Mouse (Mus musculus): ENCODE measurements around the gene Olfr1472. TPM values are rescaled to one million over a fixed set of nuclear protein-coding genes. Genes with fewer than 3 reads are reported as not detected.
"Not testable (repeated sequence)": the region's sequence is repeated elsewhere in the genome, so short reads cannot be mapped to it uniquely, and the experiment has no call there.

Olfr1472 gene
- polyA plus RNA-seq (2014; fragmentation: Nextera tagmentation; extraction: Ambion mirVana) = not detected in 2 replicates

DNA sequence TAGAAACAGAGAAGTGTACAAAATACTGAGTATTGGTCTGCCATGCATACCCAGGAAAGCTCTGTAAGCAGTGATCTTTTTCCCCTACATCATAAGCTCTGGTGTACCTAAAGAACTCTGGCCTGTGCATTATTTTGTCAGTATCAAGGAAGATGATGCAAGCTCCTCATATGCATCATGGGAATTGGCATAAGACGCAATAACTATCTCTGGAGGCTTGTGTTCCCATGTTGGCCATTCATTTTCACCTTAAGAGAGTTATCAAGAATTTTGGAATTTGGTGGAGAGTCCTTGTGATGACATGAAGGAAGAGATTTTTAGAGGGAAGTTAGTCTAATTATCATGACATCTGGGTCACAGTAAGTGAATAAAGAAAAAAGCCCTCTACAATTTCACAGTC, at the start of gene Olfr1472:
Gene Olfr1472, minus strand, starts transcription at position 101 of the 400 bp plus-strand sequence.
- Histone ChIP-seq H3K9me3 (ENCODE audit: control insufficient read depth, low read length) (no peaks in the 10 kb centered on the region), H3K4me3 (ENCODE audit: low read length) (no peak within 1 kb of the TSS), H3K9ac (ENCODE audit: low read depth, low read length) (no peak within 1 kb of the TSS), H3K36me3 (ENCODE audit: control insufficient read depth, insufficient read depth, low read length) (no peaks in the 10 kb centered on the region), H3K4me1 (ENCODE audit: control insufficient read depth, insufficient read depth, low read length) (no peaks in the 10 kb centered on the region), H3K27ac (ENCODE audit: low read depth, low read length) (no peak within 1 kb of the TSS), H3K4me2 (replicated peaks; ENCODE audit: low read depth, low read length) (no peak within 1 kb of the TSS), H3K27me3 (ENCODE audit: control insufficient read depth, insufficient read depth, low read length) (no peaks in the 10 kb centered on the region)
- no peak for ATAC-seq (ENCODE audit: low FRiP score, low TSS enrichment)
- 71% methylated on average over 1 of the region's 1 CpGs for WGBS

GRCm38 (mm10) chr19:13500246-13500645, 44.4 kb upstream of the Olfr1472 start, which contains the start of gene Olfr1477:
Gene Olfr1477, plus strand, starts transcription at chr19:13500546.
- Histone ChIP-seq H3K4me2 (replicated peaks; ENCODE audit: low read depth, low read length) (no peak within 1 kb of the TSS), H3K4me3 (ENCODE audit: low read length) (no peak within 1 kb of the TSS), H3K9ac (ENCODE audit: low read depth, low read length) (no peak within 1 kb of the TSS), H3K36me3 (ENCODE audit: control insufficient read depth, insufficient read depth, low read length) (no peaks in the 10 kb centered on the region), H3K9me3 (ENCODE audit: control insufficient read depth, low read length) (peaks cover 7% of the 10 kb centered on the region; the same call in 1 of the 2 replicates), H3K27me3 (ENCODE audit: control insufficient read depth, insufficient read depth, low read length) (no peaks in the 10 kb centered on the region), H3K27ac (ENCODE audit: low read depth, low read length) (no peak within 1 kb of the TSS), H3K4me1 (ENCODE audit: control insufficient read depth, insufficient read depth, low read length) (no peaks in the 10 kb centered on the region)
- WGBS = 76% methylated on average over 3 of the region's 3 CpGs
- ATAC-seq (ENCODE audit: low FRiP score, low TSS enrichment) = no peak

DNA sequence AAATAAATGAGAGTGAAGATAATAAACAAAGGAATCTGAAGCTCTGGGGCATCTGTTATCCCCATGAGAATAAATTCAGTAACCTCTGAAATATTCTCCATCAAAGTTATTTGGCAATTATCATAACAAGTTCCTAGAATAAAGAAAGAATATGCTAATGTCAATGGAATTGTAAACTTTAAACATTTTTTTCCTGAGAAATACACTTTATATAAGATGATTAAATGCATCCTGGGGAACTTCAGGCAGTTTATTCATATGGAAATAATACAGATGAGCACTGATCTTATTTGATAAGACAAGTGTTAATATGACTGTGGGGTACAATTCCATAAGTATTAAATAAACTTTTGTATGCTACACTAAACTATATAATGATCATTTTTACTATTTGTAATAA, 24.2 kb upstream of the Olfr1472 start, which contains the start of gene Olfr1475:
Gene Olfr1475, minus strand, starts transcription at position 101 of the 400 bp plus-strand sequence.
- Histone ChIP-seq H3K27ac (ENCODE audit: low read depth, low read length) (no peak within 1 kb of the TSS), H3K4me1 (ENCODE audit: control insufficient read depth, insufficient read depth, low read length) (no peaks in the 10 kb centered on the region), H3K4me2 (replicated peaks; ENCODE audit: low read depth, low read length) (no peak within 1 kb of the TSS), H3K9ac (ENCODE audit: low read depth, low read length) (no peak within 1 kb of the TSS), H3K4me3 (ENCODE audit: low read length) (no peak within 1 kb of the TSS), H3K9me3 (ENCODE audit: control insufficient read depth, low read length) (no peaks in the 10 kb centered on the region), H3K27me3 (ENCODE audit: control insufficient read depth, insufficient read depth, low read length) (no peaks in the 10 kb centered on the region), H3K36me3 (ENCODE audit: control insufficient read depth, insufficient read depth, low read length) (no peaks in the 10 kb centered on the region)
- no peak for ATAC-seq (ENCODE audit: low FRiP score, low TSS enrichment)

- WGBS = 83% methylated on average over 4 of the region's 4 CpGs
- not testable (repeated sequence) for H3K36me3 ChIP-seq (ENCODE audit: control insufficient read depth, insufficient read depth, low read length); H3K9ac ChIP-seq (ENCODE audit: low read depth, low read length); H3K4me1 ChIP-seq (ENCODE audit: control insufficient read depth, insufficient read depth, low read length); ATAC-seq (ENCODE audit: low FRiP score, low TSS enrichment); H3K4me2 ChIP-seq (replicated peaks; ENCODE audit: low read depth, low read length); H3K9me3 ChIP-seq (ENCODE audit: control insufficient read depth, low read length); H3K4me3 ChIP-seq (ENCODE audit: low read length); H3K27ac ChIP-seq (ENCODE audit: low read depth, low read length); H3K27me3 ChIP-seq (ENCODE audit: control insufficient read depth, insufficient read depth, low read length)
Measured at GRCm38 (mm10) chr19:13469265-13469664, 13.4 kb upstream of the Olfr1472 start, which contains the start of gene Olfr1474. Gene Olfr1474, plus strand, starts transcription at chr19:13469565.

GRCm38 (mm10) chr19:13443109-13443508, 12.8 kb downstream of the Olfr1472 start, which contains the start of gene Olfr1471:
Gene Olfr1471, plus strand, starts transcription at chr19:13443409.
- not testable (repeated sequence) for ATAC-seq (ENCODE audit: low FRiP score, low TSS enrichment)

DNA sequence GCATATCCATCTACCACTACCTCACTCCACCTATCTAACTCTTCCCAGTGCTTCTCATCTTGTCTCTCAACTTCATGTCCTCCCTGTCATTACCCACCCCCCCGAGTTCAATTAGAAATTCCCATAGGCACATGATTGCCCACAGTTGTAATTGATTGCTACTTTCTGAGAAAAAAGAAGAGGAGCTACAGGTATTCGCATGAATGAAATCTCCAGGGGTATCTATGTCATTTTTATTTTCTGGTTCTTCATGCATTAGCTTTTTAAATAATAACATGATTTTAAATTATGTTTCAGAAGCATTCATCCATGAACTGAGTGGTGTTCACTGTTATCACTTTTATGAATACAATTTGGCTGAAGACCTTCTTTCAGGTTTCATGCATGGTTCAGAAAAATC, 48.3 kb downstream of the Olfr1472 start, which contains the start of gene Olfr1469:
Gene Olfr1469, plus strand, starts transcription at position 301 of the 400 bp plus-strand sequence.
- H3K27me3 ChIP-seq (ENCODE audit: control insufficient read depth, insufficient read depth, low read length) = no peaks in the 10 kb centered on the region
- H3K4me1 ChIP-seq (ENCODE audit: control insufficient read depth, insufficient read depth, low read length) = no peaks in the 10 kb centered on the region
- no peaks in the 10 kb centered on the region for H3K36me3 ChIP-seq (ENCODE audit: control insufficient read depth, insufficient read depth, low read length)
- no peak within 1 kb of the TSS for H3K9ac ChIP-seq (ENCODE audit: low read depth, low read length)
- no peak within 1 kb of the TSS for H3K27ac ChIP-seq (ENCODE audit: low read depth, low read length)
- no peak within 1 kb of the TSS for H3K4me3 ChIP-seq (ENCODE audit: low read length)
- no peaks in the 10 kb centered on the region for H3K9me3 ChIP-seq (ENCODE audit: control insufficient read depth, low read length)
- WGBS = 84% methylated on average over 2 of the region's 2 CpGs
- no peak within 1 kb of the TSS for H3K4me2 ChIP-seq (replicated peaks; ENCODE audit: low read depth, low read length)
- ATAC-seq (ENCODE audit: low FRiP score, low TSS enrichment) = no peak

More at GRCm38 (mm10) chr19:13443109-13443508, 12.8 kb downstream of the Olfr1472 start, which contains the start of gene Olfr1471:
- not testable (repeated sequence) for H3K27ac ChIP-seq (ENCODE audit: low read depth, low read length); H3K9me3 ChIP-seq (ENCODE audit: control insufficient read depth, low read length); H3K9ac ChIP-seq (ENCODE audit: low read depth, low read length); H3K4me3 ChIP-seq (ENCODE audit: low read length); H3K4me1 ChIP-seq (ENCODE audit: control insufficient read depth, insufficient read depth, low read length); H3K27me3 ChIP-seq (ENCODE audit: control insufficient read depth, insufficient read depth, low read length); H3K36me3 ChIP-seq (ENCODE audit: control insufficient read depth, insufficient read depth, low read length); H3K4me2 ChIP-seq (replicated peaks; ENCODE audit: low read depth, low read length)
- WGBS = 69% methylated on average over 2 of the region's 2 CpGs

Other genes with a start within 250 kb of the Olfr1472 start
- gene Olfr1463, start 224.8 kb downstream of the Olfr1472 start, polyA plus RNA-seq (2014; fragmentation: Nextera tagmentation; extraction: Ambion mirVana) = not detected in 2 replicates
- gene Olfr1465, start 140.5 kb downstream of the Olfr1472 start, polyA plus RNA-seq (2014; fragmentation: Nextera tagmentation; extraction: Ambion mirVana) = not detected in 2 replicates
- gene Olfr1466, start 117.2 kb downstream of the Olfr1472 start, polyA plus RNA-seq (2014; fragmentation: Nextera tagmentation; extraction: Ambion mirVana) = not detected in 2 replicates
- gene Olfr1467, start 93.8 kb downstream of the Olfr1472 start, polyA plus RNA-seq (2014; fragmentation: Nextera tagmentation; extraction: Ambion mirVana) = not detected in 2 replicates
- gene Olfr1469, start 48.2 kb downstream of the Olfr1472 start, polyA plus RNA-seq (2014; fragmentation: Nextera tagmentation; extraction: Ambion mirVana) = not detected in 2 replicates
- not detected in 2 replicates for gene Olfr1471, start 12.7 kb downstream of the Olfr1472 start, polyA plus RNA-seq (2014; fragmentation: Nextera tagmentation; extraction: Ambion mirVana)
- not detected in 2 replicates for gene Olfr1474, start 13.5 kb upstream of the Olfr1472 start, polyA plus RNA-seq (2014; fragmentation: Nextera tagmentation; extraction: Ambion mirVana)
- gene Olfr1475, start 24.1 kb upstream of the Olfr1472 start, polyA plus RNA-seq (2014; fragmentation: Nextera tagmentation; extraction: Ambion mirVana) = not detected in 2 replicates
- gene Olfr1477, start 44.5 kb upstream of the Olfr1472 start, polyA plus RNA-seq (2014; fragmentation: Nextera tagmentation; extraction: Ambion mirVana) = not detected in 2 replicates
- not detected in 2 replicates for gene Olfr1480, start 71.8 kb upstream of the Olfr1472 start, polyA plus RNA-seq (2014; fragmentation: Nextera tagmentation; extraction: Ambion mirVana)
- gene Olfr1484, start 127.4 kb upstream of the Olfr1472 start, polyA plus RNA-seq (2014; fragmentation: Nextera tagmentation; extraction: Ambion mirVana) = not detected in 2 replicates
- not detected in 2 replicates for gene Olfr1487, start 161.3 kb upstream of the Olfr1472 start, polyA plus RNA-seq (2014; fragmentation: Nextera tagmentation; extraction: Ambion mirVana)
- gene Olfr1489, start 175.5 kb upstream of the Olfr1472 start, polyA plus RNA-seq (2014; fragmentation: Nextera tagmentation; extraction: Ambion mirVana) = not detected in 2 replicates
- gene Olfr1490, start 195.0 kb upstream of the Olfr1472 start, polyA plus RNA-seq (2014; fragmentation: Nextera tagmentation; extraction: Ambion mirVana) = not detected in 2 replicates
- gene Olfr1491, start 241.2 kb upstream of the Olfr1472 start, polyA plus RNA-seq (2014; fragmentation: Nextera tagmentation; extraction: Ambion mirVana) = not detected in 2 replicates